Mouse (Mus musculus) MEL (cell line): ENCODE results near the gene Rsbn1l.

Experiments used
- CTCF ChIP-seq, 3 experiments: IDR thresholded peaks in 2 of 3; conservative IDR thresholded peaks in 1 of 3; 2 replicates each; pipeline ENCODE4 v1.5.1; 2011 to 2012; ENCODE audit warnings: low read length in 3 of 3, low read depth in 2 of 3, mild to moderate bottlenecking in 2 of 3, improper control_type of control experiment in 1 of 3, inconsistent platforms in 1 of 3, mixed read lengths in 1 of 3, moderate library complexity in 1 of 3; ENCODE audit not compliant: control insufficient read depth in 1 of 3, insufficient read depth in 1 of 3, poor library complexity in 1 of 3, severe bottlenecking in 1 of 3
- EP300 ChIP-seq, 2 experiments: IDR thresholded peaks; 2 replicates each; pipeline ENCODE4 v1.6.1; 2011; ENCODE audit warnings: improper control_type of control experiment in 2 of 2, low read length in 2 of 2, low read depth in 1 of 2, mild to moderate bottlenecking in 1 of 2
- MAFK ChIP-seq: IDR thresholded peaks from 2 replicates; pipeline ENCODE4 v1.6.1; 2011; ENCODE audit warnings: low read depth, mild to moderate bottlenecking, low read length, improper control_type of control experiment, borderline replicate concordance
- MYB ChIP-seq: IDR thresholded peaks from 2 replicates; pipeline ENCODE4 v1.6.1; 2011; ENCODE audit warnings: mild to moderate bottlenecking, low read depth, low read length, improper control_type of control experiment
- NELFE ChIP-seq: IDR thresholded peaks from 2 replicates; pipeline ENCODE4 v1.6.1; 2011; ENCODE audit warnings: low read depth, low read length, improper control_type of control experiment
- POLR2A ChIP-seq, 2 experiments: IDR thresholded peaks; 2 replicates each; pipeline ENCODE4 v1.6.1; 2011 to 2012; ENCODE audit warnings: low read length in 2 of 2, mild to moderate bottlenecking in 2 of 2, control low read depth in 1 of 2, improper control_type of control experiment in 1 of 2, low read depth in 1 of 2, moderate library complexity in 1 of 2; ENCODE audit not compliant: control insufficient read depth in 1 of 2, insufficient read depth in 1 of 2, poor library complexity in 1 of 2
- TBP ChIP-seq: IDR thresholded peaks from 2 replicates; pipeline ENCODE4 v1.8.0; 2011; ENCODE audit warnings: low read depth, low read length, improper control_type of control experiment
- UBTF ChIP-seq: IDR thresholded peaks from 2 replicates; pipeline ENCODE4 v1.6.1; 2012; ENCODE audit warnings: low read depth, mild to moderate bottlenecking, inconsistent platforms, low read length, improper control_type of control experiment, moderate library complexity, borderline replicate concordance; ENCODE audit not compliant: insufficient read depth
- USF2 ChIP-seq, 2 experiments: IDR thresholded peaks; 2 replicates each; pipeline ENCODE4 v1.6.1; 2011 to 2012; ENCODE audit warnings: improper control_type of control experiment in 2 of 2, low read length in 2 of 2, borderline replicate concordance in 1 of 2, inconsistent platforms in 1 of 2, low read depth in 1 of 2, mild to moderate bottlenecking in 1 of 2; ENCODE audit not compliant: insufficient read depth in 1 of 2
- ZC3H11A ChIP-seq: IDR thresholded peaks from 2 replicates; pipeline ENCODE4 v1.6.1; 2012; ENCODE audit warnings: low read depth, mild to moderate bottlenecking, inconsistent platforms, low read length, improper control_type of control experiment

- TF ChIP-seq UBTF = no peak
- TF ChIP-seq MAFK = no peak
- TF ChIP-seq POLR2A (IDR thresholded peaks at IDR 0.05; ENCODE audit: control insufficient read depth in 1 of 2, insufficient read depth in 1 of 2, low read depth in 1 of 2, low read length in 2 of 2, poor library complexity in 1 of 2) = no peak
- no peak for TF ChIP-seq CTCF (IDR thresholded peaks at IDR 0.05 in 2 of 3, conservative IDR thresholded peaks at IDR 0.05 in 1 of 3; ENCODE audit: control insufficient read depth in 1 of 3, insufficient read depth in 1 of 3, low read depth in 2 of 3, low read length in 3 of 3, poor library complexity in 1 of 3, severe bottlenecking in 1 of 3)
- TF ChIP-seq USF2 (IDR thresholded peaks at IDR 0.05; ENCODE audit: borderline replicate concordance in 1 of 2, insufficient read depth in 1 of 2, low read depth in 1 of 2, low read length in 2 of 2) = no peak
- TF ChIP-seq ZC3H11A = no peak
- TF ChIP-seq MYB = no peak
- no peak for TF ChIP-seq NELFE
- peak; percentile 68 to 84 for TF ChIP-seq EP300 (IDR thresholded peaks at IDR 0.05; ENCODE audit: low read depth in 1 of 2, low read length in 2 of 2)
- no peak for TF ChIP-seq TBP
Measured at GRCm38 (mm10) chr5:20931300-20931699, 24.9 kb downstream of the Rsbn1l start.
